Mouse (Mus musculus): ENCODE measurements around the gene Eme1.

Eme1 gene

DNA sequence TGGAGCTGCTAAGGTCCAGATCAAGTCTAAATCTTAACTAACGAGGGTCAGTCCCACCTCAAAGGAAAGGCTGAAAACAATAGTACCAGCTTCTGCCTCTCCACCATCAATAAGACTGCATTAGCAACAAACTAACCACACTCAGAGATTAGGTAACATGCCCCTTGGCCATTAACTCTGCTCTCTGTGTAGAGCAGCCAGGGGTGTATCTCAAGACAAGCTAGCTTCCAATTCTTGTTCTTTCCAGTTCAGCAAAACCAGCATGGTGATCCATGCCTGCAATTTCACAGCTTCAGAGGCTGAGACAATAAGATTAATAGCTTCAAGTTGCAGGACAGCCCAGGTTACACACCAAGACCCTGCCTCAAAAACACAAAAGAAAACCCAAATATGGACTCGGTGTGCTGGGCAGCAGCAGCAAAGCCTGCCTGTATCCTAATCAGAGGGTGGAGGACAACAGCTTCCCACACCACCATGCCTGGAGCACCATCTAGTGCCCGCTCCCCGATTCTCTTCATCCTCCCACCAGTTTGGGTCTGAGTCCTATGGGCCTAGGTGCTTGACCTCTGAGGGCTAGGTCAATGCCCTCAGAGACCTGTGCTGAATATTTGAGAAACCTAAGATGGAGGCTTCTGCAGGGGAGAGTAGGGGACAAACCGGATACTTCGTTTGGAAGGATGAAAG is 55.2 kb downstream of the Eme1 start:
- DNase-seq (ENCODE audit: low read depth, low spot score) = no peak

DNA sequence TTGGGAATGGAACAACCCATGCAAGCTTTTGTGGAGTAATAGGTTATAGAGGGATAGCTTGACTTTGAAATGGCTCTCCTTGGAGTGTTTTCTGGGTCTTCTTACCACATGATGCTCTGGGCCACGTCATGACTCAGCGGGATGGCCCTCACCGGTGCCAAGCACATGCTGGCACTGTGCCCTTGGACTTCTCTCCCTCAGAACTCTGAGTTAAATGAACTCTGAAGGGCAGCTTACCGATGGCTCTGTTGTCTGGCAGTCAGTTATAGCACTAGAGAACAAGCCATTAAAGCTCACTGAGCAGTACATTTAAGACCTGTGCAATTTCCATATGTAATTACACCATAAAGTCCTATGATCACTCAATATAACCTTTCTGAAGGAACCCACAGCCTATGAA is 56.4 kb downstream of the Eme1 start:
- DNase-seq (ENCODE audit: low read depth, low spot score) = peak; percentile 37

DNA sequence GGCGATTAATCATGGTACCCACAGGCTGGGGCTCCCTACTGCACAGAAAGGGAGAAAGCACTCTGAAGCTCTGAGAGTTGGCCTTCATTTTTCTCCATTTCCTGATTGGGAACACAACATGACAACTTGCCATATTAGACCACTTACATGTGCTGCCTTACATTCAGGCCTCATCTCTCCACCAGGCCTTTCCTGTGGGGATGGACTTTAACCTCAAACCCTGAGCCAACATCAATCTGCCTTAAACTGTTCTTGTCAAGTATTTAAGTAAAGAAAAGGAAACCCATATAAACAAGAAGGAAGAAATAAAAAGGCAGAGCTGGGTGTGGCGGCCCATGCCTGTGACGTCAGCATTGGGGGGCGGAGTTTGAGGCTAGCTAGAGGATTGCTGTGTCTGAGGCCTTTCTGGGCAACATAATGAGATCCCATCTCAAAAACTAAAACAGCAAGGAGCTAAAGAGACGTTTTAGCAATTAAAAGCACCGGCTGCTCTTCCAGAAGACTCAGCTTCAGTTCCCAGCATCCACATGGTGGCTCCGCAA is 57.4 kb downstream of the Eme1 start:
- DNase-seq (ENCODE audit: low read depth, low spot score) = no peak
